Mouse (Mus musculus) kidney, postnatal 25 days (tissue): ENCODE measurements around the gene Lmod1.

Experiments used
- DNase-seq, 2 experiments: peaks; one replicate each; pipeline ENCODE4 v3.0.0; 2021; ENCODE audit warnings: mixed read lengths in 2 of 2

Lmod1 gene

DNA sequence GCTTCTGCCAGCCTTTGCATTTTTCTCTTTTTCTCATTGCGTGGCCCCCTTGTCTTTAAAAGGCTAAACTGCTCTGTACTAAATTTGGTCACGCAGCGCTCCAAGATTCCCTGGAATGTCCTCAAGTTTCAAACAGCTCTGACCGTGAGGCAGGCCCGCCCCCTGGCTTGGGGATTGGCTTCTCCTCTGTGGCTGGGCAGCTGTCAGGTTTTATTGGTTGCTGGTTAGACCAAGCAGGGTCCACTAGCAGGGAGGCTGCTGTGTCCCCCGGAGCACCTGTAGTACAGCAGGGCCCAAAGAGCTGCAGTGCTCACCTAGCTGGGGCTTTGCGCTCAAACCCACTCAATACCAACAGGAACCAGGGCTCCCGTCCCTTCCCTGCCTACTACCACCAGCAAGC, at the start of gene Lmod1:
TSS of gene Lmod1 (plus strand) at position 237 of the 400 bp plus-strand sequence.
- peak; percentile 73 to 85 for DNase-seq

- DNase-seq: peak; percentile 81 to 93
Observed at GRCm38 (mm10) chr1:135280646-135281045, 44.0 kb upstream of the Lmod1 start.

DNA sequence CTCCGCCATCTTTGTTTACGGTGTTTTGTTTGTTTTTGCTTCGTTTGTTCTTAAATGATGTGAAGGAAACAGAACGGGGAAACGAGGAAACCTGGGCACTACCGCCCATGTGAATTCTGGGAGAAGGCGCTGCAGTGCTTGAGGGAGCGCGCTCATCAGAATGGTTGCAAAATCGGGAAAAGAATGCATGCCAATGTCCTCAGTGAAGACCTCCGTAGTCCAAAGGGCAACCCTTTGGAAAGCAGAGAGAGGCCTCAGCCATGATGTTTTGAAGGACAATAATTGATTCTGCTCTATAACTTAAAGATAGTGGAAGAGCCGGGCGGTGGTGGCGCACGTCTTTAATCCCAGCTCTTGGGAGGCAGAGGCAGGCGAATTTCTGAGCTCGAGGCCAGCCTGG, 42.8 kb upstream of the Lmod1 start:
- no peak for DNase-seq

DNA sequence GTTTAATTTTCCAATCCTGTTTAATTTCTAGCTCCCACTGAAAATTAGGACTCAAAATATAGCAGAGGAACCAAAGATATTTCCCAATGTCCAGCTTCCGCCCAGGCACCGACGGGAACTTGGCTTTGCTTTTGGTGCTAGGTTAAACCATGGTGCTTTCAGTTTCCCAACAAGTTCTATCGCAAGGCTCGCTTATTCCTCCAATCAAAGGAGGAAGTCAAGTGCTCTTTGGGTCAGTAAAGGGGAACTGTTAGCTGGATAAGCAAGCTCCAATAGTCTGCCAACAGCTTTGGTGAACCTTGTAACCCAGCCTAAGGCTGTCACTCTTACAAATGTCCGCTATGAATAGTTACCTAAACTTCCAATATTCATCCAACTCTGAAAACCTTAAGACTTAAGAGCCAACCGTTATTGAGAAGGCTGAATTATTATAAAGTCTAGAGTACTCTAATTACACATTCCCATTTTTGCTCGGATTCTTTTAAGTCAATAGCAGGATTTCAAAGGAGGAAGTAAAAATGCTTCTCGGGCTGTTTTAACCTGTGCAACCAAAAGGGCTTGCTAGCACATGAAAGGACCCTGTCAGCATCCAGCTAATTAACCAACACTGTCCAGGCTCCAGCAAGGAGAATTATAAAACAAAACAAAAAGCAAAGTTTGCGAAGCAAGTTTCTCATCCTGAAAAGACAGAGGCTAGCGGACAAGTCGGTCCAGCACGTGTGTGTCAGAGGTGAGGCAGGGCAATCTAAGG, 41.9 kb upstream of the Lmod1 start:
- peak in 1 of 2 experiments; percentile 30 for DNase-seq

DNA sequence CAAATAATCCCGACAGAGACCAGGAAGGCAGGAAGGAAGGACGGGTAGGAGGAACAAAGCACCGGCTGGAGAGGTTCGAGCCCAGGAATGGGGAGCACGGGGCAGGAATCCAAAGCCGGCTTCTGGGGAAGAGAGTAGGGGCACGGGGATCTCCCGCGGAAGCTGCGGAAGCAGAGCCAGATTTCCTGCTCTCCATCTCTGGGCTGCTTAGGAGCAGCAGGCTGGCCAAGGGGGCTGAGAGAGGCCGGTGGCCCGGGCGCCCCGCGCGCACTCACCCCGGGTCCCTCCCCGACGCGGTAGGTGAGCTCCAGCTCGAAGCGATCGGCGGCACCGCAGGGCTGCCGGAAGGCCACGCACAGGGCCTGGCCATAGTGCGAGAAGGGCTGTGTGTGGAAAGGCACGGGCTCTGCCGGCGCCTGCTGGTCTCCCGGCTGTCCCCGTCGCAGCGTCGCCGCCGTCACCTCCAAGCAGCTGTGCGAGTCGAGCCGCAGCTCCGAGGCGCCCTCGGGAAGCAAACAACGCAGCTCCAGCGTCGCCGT, 41.3 kb upstream of the Lmod1 start:
- peak; percentile 40 to 61 for DNase-seq

GRCm38 (mm10) chr1:135283826-135284291, 40.7 kb upstream of the Lmod1 start, which contains the start of gene Rnpep:
Rnpep (minus strand) TSS chr1:135284084.
- DNase-seq: peak; percentile 71 to 86

DNA sequence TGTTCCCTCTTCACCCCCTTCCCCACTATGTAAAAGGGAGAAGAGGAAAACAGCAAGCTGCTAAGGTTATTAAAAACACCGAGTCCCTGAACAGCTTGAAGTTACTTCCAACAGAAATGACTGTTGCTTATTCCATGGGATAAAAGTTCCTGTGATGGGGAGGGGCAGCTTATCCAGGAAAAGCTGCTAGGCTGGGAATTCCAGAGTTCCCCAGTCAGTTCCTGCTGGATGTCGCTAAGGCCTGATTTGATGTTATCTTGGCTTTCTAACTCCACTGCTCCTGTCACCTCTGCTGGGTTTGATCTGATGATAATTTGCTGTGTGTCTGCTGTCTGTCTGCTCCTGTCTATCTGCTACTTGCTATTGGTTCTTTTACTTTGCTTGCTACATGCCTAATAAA, 38.3 kb upstream of the Lmod1 start:
- peak; percentile 18 to 51 for DNase-seq

DNA sequence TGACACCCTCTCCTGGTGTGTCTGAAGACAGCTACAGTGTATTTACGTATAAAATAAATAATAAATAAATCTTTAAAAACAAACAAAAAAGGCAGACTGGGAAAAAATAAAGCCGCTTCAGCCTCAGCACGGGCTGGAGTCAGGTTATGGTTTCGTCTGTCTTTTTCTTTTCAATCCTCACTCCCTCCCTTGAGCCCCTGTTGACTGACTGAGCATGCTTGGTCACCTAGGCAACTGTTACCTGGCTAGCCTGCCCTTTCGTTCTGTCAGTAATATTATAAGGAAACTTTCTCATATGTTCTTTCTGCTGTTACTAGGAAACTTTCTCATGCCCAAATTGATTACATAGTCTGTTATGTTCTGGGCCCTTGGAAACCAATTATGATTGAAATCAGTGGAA, 33.7 kb upstream of the Lmod1 start:
- no peak for DNase-seq

DNA sequence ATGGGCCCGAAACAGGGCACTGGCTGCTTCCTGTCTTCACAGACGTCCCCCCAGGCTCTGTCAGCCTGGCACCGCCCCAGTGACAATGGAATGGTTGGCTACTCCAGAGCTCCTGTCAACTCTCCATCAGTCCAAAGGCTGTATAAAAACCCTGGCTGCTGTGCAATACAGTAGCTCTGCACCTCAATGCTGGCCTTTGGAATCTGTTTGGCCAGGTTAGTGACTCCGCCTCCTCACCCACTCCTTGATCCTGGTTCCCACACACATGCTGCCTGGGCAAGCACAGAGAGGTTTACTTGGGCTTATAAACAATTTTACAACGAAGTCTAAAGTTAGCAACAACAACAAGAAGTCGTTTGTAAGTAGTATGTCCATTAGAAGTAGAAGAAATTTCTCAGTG, 13.3 kb upstream of the Lmod1 start:
- DNase-seq: peak; percentile 67 to 85

DNA sequence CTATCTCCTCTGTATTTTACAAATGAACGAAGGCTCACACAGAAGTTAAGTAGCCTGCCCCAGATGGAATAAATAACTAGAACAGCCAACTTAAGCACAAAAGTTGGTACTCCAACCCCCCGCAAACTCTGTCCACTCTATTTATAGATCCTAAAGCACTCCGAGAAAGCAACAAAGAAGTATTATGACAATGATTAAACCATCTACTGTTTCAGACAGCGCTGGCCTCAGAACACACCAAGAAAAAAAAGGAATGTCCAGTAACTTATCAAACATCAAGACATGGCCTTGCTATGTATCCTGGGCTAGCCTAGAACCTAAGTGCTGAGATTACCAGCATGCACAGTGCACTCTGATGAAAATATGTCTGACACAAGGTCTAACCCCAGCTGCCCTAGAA, 12.4 kb upstream of the Lmod1 start:
- no peak for DNase-seq

DNA sequence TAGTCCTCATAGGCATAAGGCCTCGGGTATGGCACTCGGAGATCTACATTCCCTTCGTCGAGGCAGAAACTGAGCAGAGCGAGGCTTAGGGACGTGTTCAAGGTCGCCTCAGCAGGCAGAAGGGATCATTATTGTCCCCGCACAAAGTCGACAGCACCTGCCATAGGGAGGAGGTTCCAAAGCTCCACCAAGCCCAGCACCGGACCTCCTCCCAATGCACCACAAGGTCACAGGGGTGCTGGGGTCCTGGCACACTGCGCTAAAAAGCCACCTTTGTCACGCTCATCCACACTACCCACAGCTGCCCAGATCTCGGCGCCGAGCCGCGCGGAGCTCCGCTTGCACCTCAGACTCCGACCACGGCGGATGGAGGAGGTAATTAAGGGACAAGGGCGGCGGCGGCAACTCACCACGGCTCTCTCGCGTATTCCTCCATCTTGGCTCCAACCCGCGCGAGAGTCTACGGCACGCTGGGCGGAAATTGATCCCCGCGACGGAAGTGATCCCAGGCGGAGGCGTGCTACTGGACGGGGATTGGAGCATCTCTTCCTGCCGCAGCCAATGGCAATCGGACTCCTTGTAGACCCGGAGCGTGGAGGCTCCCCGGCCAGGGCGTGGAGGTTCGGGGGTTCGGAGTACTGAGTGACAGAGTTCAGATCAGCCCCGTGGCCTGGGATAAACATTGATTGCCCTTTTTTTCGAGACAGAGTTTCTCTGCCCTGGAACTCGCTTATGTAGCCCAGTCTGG, 11.1 kb upstream of the Lmod1 start, which contains the start of gene Timm17a:
TSS of gene Timm17a (minus strand) at position 495 of the 748 bp plus-strand sequence.
- DNase-seq: peak; percentile 95 to 98

- DNase-seq: peak; percentile 64 to 68
Observed at GRCm38 (mm10) chr1:135323367-135323901, 1.2 kb upstream of the Lmod1 start.

DNA sequence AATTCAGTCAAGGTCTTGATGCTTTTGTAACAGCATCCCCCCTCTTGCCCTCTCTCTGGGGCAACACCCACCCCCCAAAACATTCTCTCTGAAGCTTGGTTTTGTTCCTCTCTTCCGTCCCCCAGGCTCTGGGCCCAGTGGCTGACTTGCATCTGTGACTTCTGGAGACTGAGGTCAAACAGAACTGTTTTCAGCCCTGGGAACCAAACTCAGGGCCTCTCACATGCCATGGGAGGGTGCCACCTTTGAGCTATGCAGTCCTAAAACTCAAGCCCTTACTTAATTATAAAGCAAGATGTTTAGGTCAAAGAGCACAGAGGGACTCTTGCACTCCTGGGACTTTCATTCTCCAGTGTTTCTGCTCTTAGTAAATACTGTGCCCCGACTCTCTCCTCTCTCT, 1.3 kb downstream of the Lmod1 start:
- no peak for DNase-seq

DNA sequence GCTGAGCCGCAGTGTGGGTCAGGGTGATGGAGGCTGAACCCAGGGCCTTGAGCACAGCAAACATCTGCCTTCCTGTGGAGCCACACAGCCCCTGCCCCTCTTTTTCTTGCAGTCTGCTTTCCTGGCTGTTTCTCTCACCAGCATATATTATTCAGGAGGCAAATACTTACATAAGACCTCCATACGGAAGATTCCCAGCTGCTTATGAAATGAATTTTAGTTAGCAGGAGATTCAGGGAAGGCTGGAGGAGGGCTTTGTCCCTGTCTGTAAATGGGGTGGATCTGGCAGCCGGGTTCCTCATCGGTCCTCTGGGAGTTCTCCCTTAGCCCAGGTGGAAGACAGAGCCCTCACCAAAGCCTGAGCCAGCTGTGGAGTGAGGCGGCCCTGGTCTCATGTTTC, 3.8 kb downstream of the Lmod1 start:
- no peak for DNase-seq

- no peak for DNase-seq
Observed at GRCm38 (mm10) chr1:135330578-135330977, 6.0 kb downstream of the Lmod1 start.

DNA sequence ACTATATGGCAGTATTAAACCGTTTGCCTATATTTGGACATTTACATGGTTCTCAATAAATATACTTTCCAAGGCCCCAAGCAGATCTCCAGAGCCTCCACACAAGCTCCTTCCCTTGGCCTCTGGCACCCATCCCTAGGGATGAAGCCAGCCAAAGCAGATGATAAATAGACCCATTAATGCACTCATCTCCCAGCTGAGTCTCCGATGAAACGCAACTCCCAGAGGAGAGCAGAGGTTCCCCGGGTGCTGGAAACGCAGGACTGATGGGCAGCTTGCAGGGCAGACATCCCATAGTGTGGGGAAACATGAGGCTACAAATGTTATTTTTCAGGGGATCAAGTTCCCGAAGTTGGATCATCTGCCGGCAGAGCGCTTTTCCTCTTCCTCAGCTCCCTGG, 17.3 kb downstream of the Lmod1 start:
- DNase-seq: peak; percentile 26 to 52

- peak in 1 of 2 experiments; percentile 31 for DNase-seq
Observed at GRCm38 (mm10) chr1:135344026-135344425, 19.4 kb downstream of the Lmod1 start.

- DNase-seq: no peak
Observed at GRCm38 (mm10) chr1:135346891-135347290, 22.3 kb downstream of the Lmod1 start.

DNA sequence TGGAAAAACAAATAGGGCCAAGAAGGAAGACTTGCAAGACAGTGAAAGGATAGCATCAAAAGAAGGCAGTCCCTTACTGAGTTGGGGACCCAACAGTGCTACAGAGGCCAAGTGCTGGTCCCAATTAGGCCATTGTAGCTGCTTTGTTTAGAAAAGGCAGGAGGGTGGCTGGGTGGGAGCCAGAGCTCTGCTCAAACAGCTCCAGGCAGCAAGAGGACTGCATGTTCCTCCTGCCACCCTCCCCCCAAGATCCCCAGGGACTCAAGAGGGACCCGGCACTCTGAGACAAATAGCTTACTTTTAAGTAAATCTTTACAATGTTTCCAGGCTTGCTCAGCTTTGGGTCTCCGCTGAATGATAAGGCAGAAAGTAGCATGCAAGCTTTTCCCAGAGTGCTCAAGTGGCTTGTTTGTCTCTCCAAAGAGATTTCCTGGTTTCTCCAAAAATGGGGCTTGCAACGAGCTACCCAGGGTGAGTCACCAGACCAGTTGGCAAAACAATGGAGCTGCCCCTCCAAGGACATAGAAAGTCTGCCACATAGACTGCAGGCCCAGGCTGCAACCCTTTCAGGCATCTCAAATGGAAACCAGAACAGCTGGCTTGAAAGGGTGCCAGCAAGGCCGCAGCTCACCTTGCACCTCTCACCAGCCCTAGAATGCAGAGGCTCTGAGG, 23.0 kb downstream of the Lmod1 start:
- DNase-seq: peak; percentile 28 to 71

GRCm38 (mm10) chr1:135351953-135352352, 27.3 kb downstream of the Lmod1 start:
- DNase-seq: peak; percentile 46 to 68

DNA sequence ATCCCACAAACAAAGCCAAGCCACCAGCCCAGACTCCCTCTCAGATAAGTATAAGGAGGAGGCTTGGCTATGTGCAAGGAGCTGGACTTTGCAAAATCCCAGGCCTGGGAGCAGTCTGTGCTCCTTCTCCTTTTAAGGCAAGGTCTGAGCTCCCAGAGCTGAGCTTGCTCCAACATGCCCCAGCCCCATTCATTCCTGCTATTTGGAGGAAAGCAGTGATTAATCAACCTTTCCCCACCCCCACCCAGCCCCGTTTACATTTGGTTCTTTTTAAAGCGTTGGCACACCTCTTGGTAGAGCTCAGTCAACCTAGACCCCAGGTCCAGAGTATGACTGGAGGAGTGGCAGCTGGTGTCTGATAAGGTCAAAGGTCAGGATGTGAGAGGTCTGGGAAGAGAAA, 34.5 kb downstream of the Lmod1 start:
- DNase-seq: no peak

GRCm38 (mm10) chr1:135361491-135361890, 36.9 kb downstream of the Lmod1 start:
- no peak for DNase-seq

- no peak for DNase-seq
Observed at GRCm38 (mm10) chr1:135362115-135362514, 37.5 kb downstream of the Lmod1 start.
